Mouse (Mus musculus): ENCODE data around the gene Rel. TPM values are rescaled to one million over a fixed set of nuclear protein-coding genes. Genes with fewer than 3 reads are reported as not detected.
"Not testable (repeated sequence)": the region's sequence is repeated elsewhere in the genome, so short reads cannot be mapped to it uniquely, and the experiment has no call there.

Rel gene
- total RNA-seq (2021): 1 to 10 TPM; 3.5 to 4.2 TPM
- long read RNA-seq, experiment 1: 0 reads
- long read RNA-seq, experiment 2, partial matches to known transcripts: 0 of 1 reads
- long read RNA-seq, experiment 2, other reads (novel, unspliced or antisense): 1 of 1 reads

DNA sequence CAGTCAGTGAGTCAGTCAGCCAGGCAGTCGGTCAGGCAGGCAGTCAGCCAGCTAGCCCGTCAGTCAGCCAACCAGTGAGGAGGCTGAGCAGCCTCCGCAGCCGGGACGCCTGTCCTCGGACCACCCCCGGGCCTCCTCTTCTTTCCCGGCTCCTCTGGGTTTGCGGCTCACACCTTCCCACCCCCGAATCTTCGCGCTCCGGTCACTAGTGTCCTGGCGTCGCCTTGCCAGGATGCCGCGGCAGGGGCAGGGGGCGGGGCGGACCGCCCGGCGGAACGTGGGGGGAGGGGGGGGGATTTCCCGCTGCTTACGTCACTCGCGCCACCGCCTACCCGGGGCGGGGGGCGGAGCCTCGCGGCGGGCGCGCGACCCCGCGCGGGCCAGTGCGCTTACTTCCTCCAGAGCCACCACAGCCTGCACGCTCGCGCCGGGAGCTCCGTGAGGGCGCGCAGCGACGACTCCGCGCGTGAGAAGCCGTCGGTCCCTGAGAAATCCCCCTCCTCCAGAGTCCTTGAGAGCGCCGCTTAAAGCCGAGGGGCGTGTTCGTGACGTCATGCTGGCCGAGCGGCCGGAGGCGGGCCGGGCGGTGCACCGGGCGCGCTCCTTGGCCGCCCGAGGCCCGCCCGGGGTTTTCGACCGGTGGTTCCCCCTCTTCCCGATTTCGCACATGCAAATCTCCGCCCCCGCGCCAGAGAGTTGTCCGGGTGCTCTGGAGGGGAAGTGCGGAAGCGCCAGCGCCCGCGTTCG is at the start of gene Rel:
Gene Rel (minus strand): TSS at position 211 of the 747 bp plus-strand sequence.
- peak; percentile 95 for DNase-seq (ENCODE audit: low spot score)

DNA sequence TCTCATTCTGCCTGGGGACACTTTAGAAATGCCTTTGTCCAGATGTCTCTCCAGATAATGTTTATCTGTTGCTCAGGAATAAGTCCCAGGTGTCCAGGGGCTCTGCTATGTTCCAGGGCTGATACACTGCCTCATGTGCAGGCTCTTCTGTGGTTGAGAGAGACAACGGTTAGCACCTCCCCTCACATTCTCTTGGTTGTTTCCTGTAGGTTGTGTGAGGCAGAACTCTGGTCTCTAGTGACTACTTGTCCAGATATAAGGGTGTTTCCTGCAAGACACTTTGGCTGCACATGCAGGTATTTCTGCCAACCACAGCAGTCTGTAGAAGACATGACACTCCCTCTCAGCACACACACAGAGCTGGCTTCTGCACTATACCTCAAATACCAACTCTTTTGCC is 48.0 kb upstream of the Rel start:
- DNase-seq (ENCODE audit: low spot score): no peak

DNA sequence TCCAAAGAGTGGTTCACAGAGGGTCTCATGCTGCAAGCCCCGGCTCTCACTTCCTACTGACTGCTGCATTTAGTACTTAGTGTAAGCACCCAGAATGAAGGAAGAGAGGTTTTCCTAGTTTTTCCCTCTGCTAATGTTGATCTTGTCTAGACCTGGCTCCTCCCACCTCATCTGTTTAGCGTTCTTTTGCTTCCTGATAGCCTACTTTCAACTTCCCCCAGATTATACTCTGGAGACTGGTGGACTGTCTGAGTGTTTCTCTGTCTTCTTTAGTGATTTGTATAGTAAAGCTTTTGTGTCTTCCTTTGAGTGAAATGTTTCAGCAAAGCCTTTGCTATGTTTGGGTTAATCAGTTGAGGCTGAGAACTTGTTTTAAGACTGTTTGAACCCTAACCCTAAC is 40.0 kb upstream of the Rel start:
- DNase-seq (ENCODE audit: low spot score): no peak

DNA sequence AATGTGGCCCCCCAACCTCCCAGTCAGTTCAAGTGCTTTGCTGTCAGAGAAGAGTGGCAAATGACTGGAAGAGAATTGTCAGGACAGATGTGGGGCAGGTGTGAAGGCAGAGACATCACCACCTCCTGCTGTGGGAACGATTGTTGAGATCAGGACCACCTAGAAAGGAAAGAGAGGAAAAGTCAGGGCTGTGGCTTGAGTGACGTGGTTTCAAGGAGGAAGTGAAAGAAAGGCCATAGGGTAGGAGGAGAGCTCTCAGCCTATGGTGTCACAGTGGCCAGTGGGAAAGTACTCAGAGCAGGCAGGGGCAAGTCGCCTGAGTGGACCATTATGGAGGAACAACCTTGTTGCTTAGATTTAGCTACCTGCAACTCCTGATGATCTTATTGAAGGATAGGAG is 34.9 kb upstream of the Rel start:
- DNase-seq (ENCODE audit: low spot score): no peak

DNA sequence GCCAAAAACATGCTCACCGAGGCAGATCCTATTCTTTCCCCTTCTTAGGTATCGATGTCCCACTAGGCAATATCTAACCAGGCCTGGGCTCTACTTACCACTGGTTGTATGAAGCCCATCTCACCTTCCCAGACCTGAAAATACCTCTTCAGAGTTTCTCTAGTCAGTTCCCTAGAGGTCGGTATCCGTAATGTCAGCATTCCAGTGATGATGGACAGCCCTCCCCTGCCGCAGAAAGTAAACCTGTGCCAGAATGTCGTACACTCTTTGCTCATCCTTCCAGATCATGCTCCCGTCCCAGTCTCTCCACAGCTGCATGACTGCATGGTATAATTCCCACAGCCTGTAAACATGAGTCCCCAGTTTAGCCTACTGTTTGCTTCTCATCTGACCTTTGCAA is 32.4 kb upstream of the Rel start:
- DNase-seq (ENCODE audit: low spot score): no peak

DNA sequence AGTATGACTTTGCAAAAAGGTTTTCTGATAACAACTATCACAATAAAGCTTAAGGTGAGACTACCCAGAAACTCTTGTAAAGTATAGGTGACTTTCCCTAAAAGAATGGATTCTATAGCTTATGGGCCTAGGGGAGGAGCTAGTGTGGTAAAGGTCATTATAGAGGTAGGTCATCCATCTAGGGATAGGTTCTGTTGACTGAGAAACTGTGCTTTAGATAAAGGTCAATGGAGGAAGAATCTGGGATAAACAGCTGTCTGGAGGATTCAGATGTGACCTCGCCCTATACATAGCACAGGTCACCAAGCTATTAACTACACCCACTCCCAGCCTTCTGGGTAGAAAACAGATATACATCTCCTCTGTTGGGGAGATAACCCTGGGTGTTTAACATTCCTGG is 31.5 kb upstream of the Rel start:
- no peak for DNase-seq (ENCODE audit: low spot score)

DNA sequence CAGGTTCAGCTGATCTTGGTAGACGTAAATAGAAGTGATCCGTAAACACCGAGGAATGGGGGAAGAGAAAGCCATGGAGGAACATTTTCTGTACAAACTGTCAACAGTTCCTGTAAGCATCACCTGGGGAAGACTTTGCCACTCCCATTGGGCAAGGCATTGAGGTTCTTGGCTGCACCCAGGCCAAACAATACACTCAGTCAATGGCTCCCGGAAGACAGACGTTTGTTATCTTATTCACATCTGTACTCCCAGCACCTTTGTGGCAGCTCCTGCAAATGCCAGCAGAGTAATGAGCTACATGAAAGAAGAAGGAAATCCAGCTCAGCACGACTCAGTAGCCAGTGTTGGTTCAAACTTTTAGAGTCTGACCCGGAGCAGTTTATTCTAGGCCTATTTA is 31.1 kb upstream of the Rel start:
- DNase-seq (ENCODE audit: low spot score): no peak

DNA sequence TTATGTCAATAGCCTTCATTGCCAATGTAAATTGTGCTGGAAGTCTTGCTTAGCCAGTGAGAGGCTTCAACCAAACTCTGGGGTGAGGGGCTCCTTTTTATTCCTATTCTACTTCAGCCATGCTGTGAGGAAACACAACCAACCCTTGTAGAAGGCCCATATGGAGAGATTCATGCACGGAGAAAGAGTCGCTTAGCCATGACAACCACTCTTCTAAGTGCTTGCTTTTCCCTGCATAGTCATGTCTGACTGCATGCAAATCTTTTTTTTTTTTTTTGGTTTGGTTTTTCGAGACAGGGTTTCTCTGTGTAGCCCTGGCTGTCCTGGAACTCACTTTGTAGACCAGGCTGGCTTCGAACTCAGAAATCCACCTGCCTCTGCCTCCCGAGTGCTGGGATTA is 12.9 kb upstream of the Rel start:
- DNase-seq (ENCODE audit: low spot score): not testable (repeated sequence)

DNA sequence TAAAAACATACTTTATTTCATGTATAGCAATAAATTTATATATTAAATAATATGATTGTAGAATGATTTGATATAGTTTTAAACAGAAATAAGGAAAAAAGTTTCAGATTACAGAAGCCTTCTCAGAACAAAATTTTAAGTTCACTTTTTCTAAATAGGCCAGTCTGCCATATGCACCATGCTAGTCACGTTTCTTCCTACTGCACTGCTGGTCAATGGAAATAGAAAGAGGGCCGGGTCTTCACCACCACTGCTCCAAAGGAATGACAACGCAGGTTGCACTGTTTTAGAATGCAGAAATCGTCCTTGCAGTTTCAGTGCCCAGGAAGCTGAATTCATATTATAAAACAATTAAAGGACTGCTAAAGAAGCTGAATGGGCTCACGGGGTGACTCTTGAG is 12.3 kb upstream of the Rel start:
- DNase-seq (ENCODE audit: low spot score): no peak

DNA sequence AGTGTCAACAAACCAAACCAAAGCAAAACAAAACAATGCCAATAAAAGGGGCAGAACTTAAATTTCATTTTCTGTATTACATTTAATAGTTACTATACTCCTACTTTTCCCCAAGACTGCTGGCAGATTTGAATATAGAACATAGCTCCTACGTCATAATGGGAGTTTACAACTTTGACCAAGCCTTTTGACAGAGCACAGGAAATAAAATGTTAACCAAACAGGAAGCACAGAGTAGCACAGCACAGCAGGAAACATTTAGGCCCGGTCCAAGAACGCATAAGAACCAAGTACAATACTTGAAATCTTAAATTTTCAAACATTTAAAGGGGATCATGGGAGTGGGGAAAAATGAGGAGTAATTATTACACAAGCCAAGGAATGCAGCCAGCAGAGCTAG is 11.3 kb upstream of the Rel start:
- no peak for DNase-seq (ENCODE audit: low spot score)

DNA sequence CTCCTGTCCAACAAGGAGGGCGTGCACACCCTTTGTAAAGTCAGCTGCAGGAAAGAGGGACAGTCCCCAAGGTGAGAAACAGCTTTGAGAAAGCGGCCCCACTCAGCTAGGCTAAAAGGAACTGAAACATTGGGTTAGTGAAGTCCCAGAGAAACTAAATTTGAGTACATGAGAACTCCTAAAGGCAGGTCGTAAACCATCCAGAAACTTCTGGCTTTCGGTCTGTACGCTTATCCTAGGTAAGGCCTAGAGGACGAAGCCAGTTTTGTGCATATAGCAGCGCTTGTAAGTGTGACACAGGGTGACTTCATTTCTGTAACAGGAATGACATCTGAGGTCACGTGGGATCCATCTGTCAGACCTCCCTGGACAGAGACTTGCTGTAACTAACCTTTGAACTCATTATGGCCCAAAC is 8.0 kb upstream of the Rel start:
- DNase-seq (ENCODE audit: low spot score): no peak

DNA sequence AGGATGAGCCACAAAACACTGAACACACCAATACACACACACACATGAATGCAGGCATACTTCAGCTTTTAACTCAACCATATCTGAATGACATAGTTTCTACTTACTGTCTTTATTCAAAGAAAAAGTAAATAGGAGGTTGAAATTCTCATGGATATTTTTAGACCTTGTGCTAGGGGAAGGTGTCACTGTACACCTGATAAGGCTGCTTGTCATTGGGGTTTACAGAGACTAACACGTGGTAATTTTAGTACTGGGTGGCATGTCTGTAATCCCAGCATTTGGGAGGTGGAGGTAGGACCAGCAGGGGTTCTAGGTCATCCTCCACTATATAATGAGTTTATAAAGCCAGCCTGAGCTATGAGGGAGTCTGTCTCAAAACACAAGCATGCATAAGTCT is 1.7 kb upstream of the Rel start:
- no peak for DNase-seq (ENCODE audit: low spot score)

DNA sequence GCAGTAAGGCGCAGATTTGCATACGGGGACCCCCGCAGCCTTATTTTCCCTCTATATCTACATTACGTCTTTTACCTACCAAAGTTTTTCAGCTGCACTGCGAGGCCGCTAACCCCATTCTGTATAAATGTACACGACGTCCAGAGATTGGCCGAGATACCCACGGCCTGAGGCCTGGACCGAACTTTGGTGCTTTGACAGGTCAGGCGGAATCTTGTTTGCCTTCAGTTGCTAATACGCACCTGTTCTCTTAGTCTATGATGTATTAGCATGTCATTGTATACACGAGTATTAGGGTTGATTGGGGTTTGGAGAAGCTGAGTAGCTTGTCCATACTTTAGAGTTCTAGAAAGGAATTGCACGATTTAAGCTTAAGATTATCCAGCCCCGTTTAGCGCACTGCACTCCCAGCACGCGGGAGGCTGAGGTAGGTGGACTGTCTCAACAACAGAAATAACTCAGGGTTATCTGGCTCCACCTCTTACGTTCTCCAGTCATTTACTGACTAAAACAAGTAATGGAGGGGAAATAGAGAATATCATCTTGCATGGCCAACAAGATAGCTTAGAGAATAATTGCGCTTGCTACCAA is 832 bp upstream of the Rel start:
- DNase-seq (ENCODE audit: low spot score): no peak

DNA sequence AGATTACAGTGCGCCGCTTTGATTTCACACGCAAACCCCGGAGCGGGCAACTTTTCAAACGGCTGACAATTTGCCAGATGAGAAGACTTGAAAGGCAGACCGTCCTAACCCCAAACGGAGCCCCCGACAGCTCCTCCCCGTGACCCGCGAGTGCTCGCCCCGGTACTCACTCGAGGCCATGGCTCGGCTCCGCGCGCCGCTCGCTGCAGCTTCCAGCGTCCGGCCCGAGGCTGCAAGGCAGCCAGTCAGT is 335 bp downstream of the Rel start:
- no peak for DNase-seq (ENCODE audit: low spot score)

DNA sequence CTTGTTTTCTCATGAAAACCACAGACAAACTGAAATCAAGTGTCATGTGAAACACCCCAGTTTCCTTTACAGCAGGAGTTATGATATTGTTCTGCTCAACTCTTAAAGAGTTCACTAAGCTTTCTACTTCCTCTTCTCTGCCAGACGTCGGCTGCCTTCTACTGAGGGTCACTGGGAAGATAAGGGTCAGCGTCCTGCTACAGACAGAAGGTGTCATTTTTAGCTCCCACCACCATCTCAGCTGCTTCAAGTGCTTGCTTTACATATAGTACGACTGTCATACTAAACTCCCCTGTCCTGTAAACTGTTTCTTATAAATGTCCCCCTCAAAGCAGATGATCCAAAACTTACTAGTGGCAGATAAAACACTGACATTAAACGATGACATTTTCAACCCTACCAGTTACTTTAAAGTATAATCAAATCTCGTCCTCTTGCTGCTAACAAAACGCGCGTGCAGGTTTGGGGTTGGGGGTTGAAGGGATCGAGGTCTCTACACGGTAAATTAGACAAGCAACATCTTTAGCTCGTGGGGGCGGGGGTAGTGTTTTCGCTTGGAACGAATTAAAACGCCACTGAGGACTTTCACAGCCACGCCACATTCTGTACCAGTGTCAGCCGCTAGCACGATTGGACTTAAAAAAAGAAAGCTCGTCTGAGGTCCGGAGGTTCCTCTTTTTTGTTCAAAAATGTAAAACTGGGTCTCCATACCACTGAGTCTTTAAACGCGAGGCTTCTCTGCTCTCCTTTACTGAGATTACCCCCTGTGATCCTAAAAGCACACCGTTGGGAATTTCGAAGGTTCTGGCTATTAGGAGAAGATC is 872 bp downstream of the Rel start:
- peak; percentile 7 for DNase-seq (ENCODE audit: low spot score)

DNA sequence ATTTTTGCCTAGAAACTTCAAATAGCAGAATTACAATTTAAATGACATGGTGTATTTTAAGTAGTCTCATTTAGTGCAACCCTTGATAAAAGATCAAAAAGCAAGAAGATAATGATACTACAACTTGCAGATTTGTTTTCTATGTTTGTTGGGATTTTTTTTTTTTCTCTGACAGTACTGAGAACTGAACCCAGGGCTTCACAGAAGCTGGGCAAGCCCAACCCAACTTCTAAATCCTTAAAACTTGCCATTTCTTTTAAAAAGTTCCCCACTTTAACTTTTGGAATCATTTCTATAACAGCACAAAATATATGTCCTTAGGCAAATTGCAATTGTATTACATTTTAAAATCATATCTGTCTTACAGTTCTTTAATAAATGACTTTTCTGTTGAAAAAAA is 1.7 kb downstream of the Rel start:
- DNase-seq (ENCODE audit: low spot score): no peak

DNA sequence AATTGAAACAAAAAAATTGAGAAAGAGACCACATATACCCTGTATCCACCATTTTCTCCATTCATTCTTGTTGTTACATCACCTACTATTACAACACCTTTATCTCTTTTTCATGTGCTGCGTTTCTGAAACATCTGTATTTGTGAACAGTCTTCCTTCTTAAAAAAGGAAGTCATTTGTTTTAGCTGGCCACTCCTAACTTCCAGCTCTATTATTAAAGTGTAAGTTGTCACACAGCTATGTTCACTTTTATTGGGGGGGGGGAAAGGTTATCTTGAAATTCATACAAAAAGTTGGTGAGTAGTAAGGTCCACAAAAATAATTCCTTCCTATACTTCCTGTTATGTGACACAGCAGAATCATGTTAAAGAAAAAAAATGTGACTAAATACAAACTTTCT is 2.8 kb downstream of the Rel start:
- DNase-seq (ENCODE audit: low spot score): no peak

DNA sequence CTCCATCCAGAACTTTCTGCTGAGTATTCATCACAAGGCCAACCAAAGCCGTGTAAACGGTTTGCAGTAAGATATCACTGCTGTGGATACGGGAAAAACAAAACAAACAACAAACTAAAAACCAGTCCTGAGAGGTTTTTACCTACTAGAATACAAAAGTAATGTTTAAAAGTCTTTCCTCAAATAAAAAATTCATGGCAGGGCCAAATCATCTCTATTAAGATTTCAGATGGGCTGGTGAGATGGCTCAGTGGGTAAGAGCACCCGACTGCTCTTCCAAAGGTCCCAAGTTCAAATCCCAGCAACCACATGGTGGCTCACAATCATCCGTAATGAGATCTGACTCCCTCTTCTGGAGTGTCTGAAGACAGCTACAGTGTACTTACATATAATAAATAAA is 3.4 kb downstream of the Rel start:
- DNase-seq (ENCODE audit: low spot score): not testable (repeated sequence)

DNA sequence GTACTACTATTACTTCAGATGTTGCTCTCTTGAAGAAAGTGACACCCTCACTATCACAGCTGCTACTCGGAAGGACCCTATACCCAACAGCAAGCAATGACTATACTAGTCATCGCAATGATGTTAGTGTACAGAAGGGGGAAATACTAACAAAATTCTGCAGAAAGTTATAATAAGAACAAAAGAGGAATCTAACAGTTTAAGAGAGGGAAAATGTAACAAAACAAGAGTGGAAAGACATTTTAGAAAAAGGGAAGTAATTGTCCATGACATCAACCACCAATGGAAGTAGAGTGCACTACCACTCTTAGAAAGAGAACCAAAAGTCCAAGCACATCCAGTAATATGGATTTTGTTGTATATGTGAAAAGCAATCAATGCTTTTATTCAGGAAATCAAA is 8.1 kb downstream of the Rel start:
- DNase-seq (ENCODE audit: low spot score): no peak

DNA sequence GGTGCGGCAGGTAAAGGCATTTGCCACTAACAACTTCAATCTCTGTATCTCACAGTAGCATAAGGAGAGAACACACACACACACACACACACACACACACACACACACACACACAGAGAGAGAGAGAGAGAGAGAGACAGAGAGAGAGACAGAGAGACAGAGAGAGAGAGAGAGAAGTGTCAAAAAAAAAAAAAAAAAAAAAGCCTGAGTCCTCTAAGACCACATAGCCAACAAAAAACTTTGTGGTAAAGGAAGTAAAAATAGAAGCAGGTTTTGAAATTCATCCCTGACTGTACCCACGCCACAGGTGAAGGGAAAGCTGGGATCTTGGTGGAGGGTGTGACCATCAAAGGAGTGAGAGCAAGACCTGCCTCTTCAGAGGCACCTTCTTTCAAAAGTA is 12.6 kb downstream of the Rel start:
- DNase-seq (ENCODE audit: low spot score): no peak

DNA sequence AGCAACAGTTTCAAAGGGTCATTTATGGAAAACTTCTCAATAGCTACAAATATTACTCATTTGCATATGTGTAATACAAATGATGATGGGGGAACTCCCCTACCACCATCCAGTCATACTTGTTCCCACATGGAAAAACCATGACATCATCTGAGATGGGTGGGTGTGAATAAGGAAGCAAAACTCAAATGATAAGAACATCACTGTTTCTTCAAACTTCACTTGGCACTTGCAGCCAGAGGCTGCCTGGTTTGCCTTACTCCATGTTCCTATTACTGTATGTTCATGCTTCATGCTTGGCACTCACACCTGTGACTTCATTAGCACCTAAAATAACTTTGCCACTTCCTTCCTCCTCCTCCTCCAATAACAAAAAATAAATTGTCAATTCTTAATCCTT is 16.4 kb downstream of the Rel start:
- DNase-seq (ENCODE audit: low spot score): no peak

DNA sequence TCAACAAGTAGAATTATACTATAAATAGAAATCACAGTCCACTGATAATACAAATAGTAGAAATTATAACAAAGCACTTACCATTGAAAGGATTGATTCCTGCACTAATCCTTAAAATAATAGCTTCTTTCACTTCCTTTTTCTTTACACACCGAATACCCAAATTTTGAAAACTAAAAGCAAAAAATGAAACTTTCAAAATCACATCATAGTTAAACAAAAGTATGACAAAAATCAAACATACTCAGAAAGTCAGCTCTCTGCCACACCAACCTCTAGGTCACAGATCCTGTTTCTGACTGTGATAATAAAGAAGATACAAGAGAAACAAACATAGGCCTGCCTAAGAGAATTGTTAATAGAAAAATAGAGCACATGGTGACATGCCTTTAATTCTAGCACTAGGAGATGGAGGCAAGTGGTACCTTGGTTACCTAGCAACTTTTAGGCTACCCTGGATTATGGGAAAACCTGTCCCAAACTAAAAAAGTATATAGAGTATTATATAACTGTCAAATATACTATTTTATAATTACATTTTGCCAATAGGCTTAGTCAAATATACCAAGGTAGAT is 17.5 kb downstream of the Rel start:
- no peak for DNase-seq (ENCODE audit: low spot score)

All from gastrocnemius, adult 18-20 months (tissue).